In genomic region chr13:43865036-43865435, GRCm38 (mm10) we compare ENCODE assay signal across 7 mouse cellular contexts.
DNase-seq lines count a peak whose midpoint lies in the region; ATAC-seq and TF ChIP-seq lines count a peak whose summit lies in the region.

No protein-coding gene starts in this region.

- H3K79me2 ChIP-seq in MEL (ENCODE audit: control insufficient read depth, insufficient read depth, low read length, poor library complexity): no peaks in the 10 kb centered on the region

- under 1% methylated on average over 20 of the region's 20 CpGs for WGBS in forebrain, embryonic 11.5 days
- WGBS in limb, embryonic 13.5 days: 1% methylated on average over 20 of the region's 20 CpGs

- H3K4me1 ChIP-seq in E14TG2a.4 (replicated peaks; ENCODE audit: low read depth, low read length): peaks cover 37% of the 10 kb centered on the region
- peaks cover 0 to 2% of the 10 kb centered on the region in 2 experiments; a peak in 1 of 4 replicates for H3K4me1 ChIP-seq in MEL (ENCODE audit: control insufficient read depth in 1 of 2, insufficient read depth in 2 of 2, low read length in 2 of 2)
- H3K4me1 ChIP-seq in forebrain, embryonic 11.5 days (replicated peaks; ENCODE audit: control insufficient read depth, insufficient read depth, low read length): peaks cover 9% of the 10 kb centered on the region
- peaks cover 47% of the 10 kb centered on the region for H3K4me1 ChIP-seq in limb, embryonic 13.5 days

- TF ChIP-seq CTCF in E14TG2a.4 (conservative IDR thresholded peaks at IDR 0.05; ENCODE audit: low read length): no peak
- TF ChIP-seq CTCF in MEL (IDR thresholded peaks at IDR 0.05 in 2 of 3, conservative IDR thresholded peaks at IDR 0.05 in 1 of 3; ENCODE audit: control insufficient read depth in 1 of 3, insufficient read depth in 1 of 3, low read depth in 2 of 3, low read length in 3 of 3, poor library complexity in 1 of 3, severe bottlenecking in 1 of 3): no peak

- no peak for TF ChIP-seq EP300 in MEL (IDR thresholded peaks at IDR 0.05; ENCODE audit: low read depth in 1 of 2, low read length in 2 of 2)

- H3K9me3 ChIP-seq in E14TG2a.4 (ENCODE audit: low read length) (0 out of 2 replicates have a peak, but pooled peaks cover 3% of the 10 kb centered on the region), MEL (replicated peaks; ENCODE audit: insufficient read depth, low read length) (no peaks in the 10 kb centered on the region)
- H3K9me3 ChIP-seq in forebrain, embryonic 11.5 days (ENCODE audit: control insufficient read depth, low read length): no peaks in the 10 kb centered on the region
- H3K9me3 ChIP-seq in limb, embryonic 13.5 days: no peaks in the 10 kb centered on the region

- H3K36me3 ChIP-seq in E14TG2a.4 (ENCODE audit: insufficient read depth, low read length): no peaks in the 10 kb centered on the region
- H3K36me3 ChIP-seq in MEL (ENCODE audit: control insufficient read depth in 1 of 2, insufficient read depth in 2 of 2, low read length in 2 of 2): no peaks in the 10 kb centered on the region
- no peaks in the 10 kb centered on the region for H3K36me3 ChIP-seq in forebrain, embryonic 11.5 days (ENCODE audit: control insufficient read depth, insufficient read depth, low read length)
- H3K36me3 ChIP-seq in limb, embryonic 13.5 days: no peaks in the 10 kb centered on the region

- peaks cover 43% of the 10 kb centered on the region for H3K27me3 ChIP-seq in E14TG2a.4 (ENCODE audit: insufficient read depth, low read length)
- peaks cover 0 to 2% of the 10 kb centered on the region in 2 experiments; a peak in 1 of 4 replicates for H3K27me3 ChIP-seq in MEL (ENCODE audit: control insufficient read depth in 1 of 2, insufficient read depth in 2 of 2, low read length in 2 of 2)
- H3K27me3 ChIP-seq in forebrain, embryonic 11.5 days (ENCODE audit: control insufficient read depth, insufficient read depth, low read length): peaks cover 2% of the 10 kb centered on the region; the same call in 1 of the 2 replicates
- H3K27me3 ChIP-seq in limb, embryonic 13.5 days: peaks cover 5% of the 10 kb centered on the region; the same call in 1 of the 2 replicates

- ATAC-seq in forebrain, embryonic 11.5 days (replicated peaks; ENCODE audit: low FRiP score): peak; percentile 47
- no peak for ATAC-seq in limb, embryonic 13.5 days (ENCODE audit: low FRiP score, low read depth)

- peak overlapping the region; percentile 44 for H3K4me2 ChIP-seq in forebrain, embryonic 11.5 days (ENCODE audit: low read depth, low read length, severe bottlenecking)
- peak overlapping the region; percentile 62 for H3K4me2 ChIP-seq in limb, embryonic 13.5 days (replicated peaks)

- no peak overlapping the region for H3K27ac ChIP-seq in MEL (ENCODE audit: control insufficient read depth, low read depth, low read length)
- 0 out of 2 replicates have a peak overlapping the region, but pooled peaks have one; percentile 27 for H3K27ac ChIP-seq in forebrain, embryonic 11.5 days (ENCODE audit: low read depth, low read length)
- H3K27ac ChIP-seq in limb, embryonic 13.5 days: peak overlapping the region; percentile 7; the same call in 1 of the 2 replicates

- peak overlapping the region; percentile 67 for H3K4me3 ChIP-seq in E14TG2a.4 (replicated peaks; ENCODE audit: low read length)
- H3K4me3 ChIP-seq in MEL (ENCODE audit: control insufficient read depth in 1 of 2, insufficient read depth in 1 of 2, low read depth in 2 of 2, low read length in 2 of 2): peak overlapping the region in 1 of 2 experiments; percentile 18; a peak in 2 of 4 replicates
- peak overlapping the region; percentile 22 for H3K4me3 ChIP-seq in forebrain, embryonic 11.5 days (ENCODE audit: low read depth, low read length)
- peak overlapping the region; percentile 30 for H3K4me3 ChIP-seq in limb, embryonic 13.5 days

- DNase-seq in MEL (ENCODE audit: low read depth, low spot score): no peak
- peak; percentile 73 for DNase-seq in forebrain, embryonic 11.5 days (ENCODE audit: low spot score)
- peak; percentile 53 for DNase-seq in heart, postnatal 4 days
- DNase-seq in neural tube, embryonic 10.5 days (ENCODE audit: extremely low spot score, low spot score): peak; percentile 80
- DNase-seq in Muller cell, postnatal 12 days (ENCODE audit: inconsistent ontology term): no peak

- TF ChIP-seq RAD21 in MEL (IDR thresholded peaks at IDR 0.05; ENCODE audit: low read depth, low read length): no peak

- no peak for TF ChIP-seq POLR2A in MEL (IDR thresholded peaks at IDR 0.05; ENCODE audit: control insufficient read depth in 1 of 2, insufficient read depth in 1 of 2, low read depth in 1 of 2, low read length in 2 of 2, poor library complexity in 1 of 2)

- peak overlapping the region; percentile 13; the same call in 1 of the 2 replicates for H3K9ac ChIP-seq in MEL (ENCODE audit: control insufficient read depth, low read depth, low read length, poor library complexity, severe bottlenecking)
- H3K9ac ChIP-seq in forebrain, embryonic 11.5 days (ENCODE audit: low read length): peak overlapping the region; percentile 25
- peak overlapping the region; percentile 20 for H3K9ac ChIP-seq in limb, embryonic 13.5 days

TF ChIP-seq in MEL, 35 proteins besides CTCF, POLR2A, EP300 and RAD21:
- no peak for TF ChIP-seq USF2 (IDR thresholded peaks at IDR 0.05; ENCODE audit: borderline replicate concordance in 1 of 2, insufficient read depth in 1 of 2, low read depth in 1 of 2, low read length in 2 of 2)
- no peak for TF ChIP-seq ZKSCAN1 (IDR thresholded peaks at IDR 0.05; ENCODE audit: low read depth, low read length)
- no peak for TF ChIP-seq MAZ (IDR thresholded peaks at IDR 0.05; ENCODE audit: low read depth, low read length)
- no peak for TF ChIP-seq TCF12 (IDR thresholded peaks at IDR 0.05; ENCODE audit: low read depth, low read length)
- TF ChIP-seq UBTF (IDR thresholded peaks at IDR 0.05; ENCODE audit: borderline replicate concordance, insufficient read depth, low read depth, low read length): no peak
- no peak for TF ChIP-seq CHD1 (IDR thresholded peaks at IDR 0.05; ENCODE audit: low read depth, low read length)
- no peak for TF ChIP-seq KAT2A (conservative IDR thresholded peaks at IDR 0.05; ENCODE audit: low read depth, low read length)
- TF ChIP-seq NELFE (IDR thresholded peaks at IDR 0.05; ENCODE audit: low read depth, low read length): no peak
- no peak for TF ChIP-seq JUND (IDR thresholded peaks at IDR 0.05; ENCODE audit: low read depth, low read length)
- no peak for TF ChIP-seq SMC3 (IDR thresholded peaks at IDR 0.05; ENCODE audit: low read depth, low read length)
- TF ChIP-seq TAL1 (IDR thresholded peaks at IDR 0.05; ENCODE audit: low read length): no peak
- no peak for TF ChIP-seq POLR2AphosphoS2 (IDR thresholded peaks at IDR 0.05; ENCODE audit: low read length)
- TF ChIP-seq MAX (IDR thresholded peaks at IDR 0.05; ENCODE audit: low read length): no peak
- no peak for TF ChIP-seq RCOR1 (IDR thresholded peaks at IDR 0.05; ENCODE audit: low read depth, low read length)
- no peak for TF ChIP-seq BHLHE40 (IDR thresholded peaks at IDR 0.05; ENCODE audit: borderline replicate concordance, low read depth, low read length)
TF ChIP-seq in MEL: peak in this region for 0.

Comparison
In these comparisons a context has a peak if more than half of its experiments do, and no peak if none do; other contexts are left out.
1. DNase-seq: peak in forebrain, embryonic 11.5 days (single experiment), heart, postnatal 4 days (single experiment) and neural tube, embryonic 10.5 days (single experiment); none in MEL (single experiment) and Muller cell, postnatal 12 days (single experiment).
2. Peak in every context shown above with its lines, with median percentiles within 50 percentile points of each other: H3K9ac ChIP-seq.